Mouse (Mus musculus): ENCODE data around the gene Rbm8a. TPM values are rescaled to one million over a fixed set of nuclear protein-coding genes. Genes with fewer than 3 reads are reported as not detected.
"Not testable (repeated sequence)": the region's sequence is repeated elsewhere in the genome, so short reads cannot be mapped to it uniquely, and the experiment has no call there.

Gene Rbm8a
- polyA plus RNA-seq, 1 experiment = 3.1 TPM

DNA sequence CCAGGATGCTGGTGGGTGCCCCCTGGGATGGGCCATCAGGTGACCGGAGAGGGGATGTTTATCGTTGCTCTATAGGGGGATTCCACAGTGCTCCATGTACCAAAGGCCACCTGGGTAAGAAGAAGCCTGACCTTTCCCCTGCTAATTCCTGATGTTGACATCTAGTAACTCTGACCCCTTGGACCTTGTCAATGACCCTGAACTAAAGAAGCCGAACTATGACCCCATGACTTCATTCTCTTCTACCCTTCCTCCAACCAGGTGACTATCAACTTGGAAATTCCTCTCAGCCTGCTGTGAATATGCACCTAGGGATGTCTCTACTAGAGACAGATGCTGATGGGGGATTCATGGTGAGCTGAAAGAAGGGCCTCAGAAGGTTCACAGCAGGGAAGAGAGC lies 17.6 kb downstream of the Rbm8a start:
- Histone ChIP-seq H3K4me3 (ENCODE audit: extremely low read depth, insufficient read depth, insufficient read length) (no peak overlapping the region), H3K4me1 (ENCODE audit: control insufficient read depth, insufficient read depth, insufficient read length) (no peaks in the 10 kb centered on the region), H3K27me3 (ENCODE audit: control insufficient read depth, insufficient read depth, low read length) (no peaks in the 10 kb centered on the region), H3K36me3 (ENCODE audit: control insufficient read depth, insufficient read depth, low read length) (peaks cover 8% of the 10 kb centered on the region), H3K27ac (ENCODE audit: insufficient read depth, low read length) (no peak overlapping the region)
- no peak for TF ChIP-seq POLR2A (IDR thresholded peaks at IDR 0.05; ENCODE audit: low read depth, low read length)
- no peak for TF ChIP-seq CTCF (IDR thresholded peaks at IDR 0.05; ENCODE audit: extremely low read depth, insufficient read depth, insufficient read length, insufficient replicate concordance)
- DNase-seq (ENCODE audit: low read depth in 1 of 2, low spot score in 2 of 2) = no peak
- WGBS = 96% methylated on average over 3 of the region's 3 CpGs

DNA sequence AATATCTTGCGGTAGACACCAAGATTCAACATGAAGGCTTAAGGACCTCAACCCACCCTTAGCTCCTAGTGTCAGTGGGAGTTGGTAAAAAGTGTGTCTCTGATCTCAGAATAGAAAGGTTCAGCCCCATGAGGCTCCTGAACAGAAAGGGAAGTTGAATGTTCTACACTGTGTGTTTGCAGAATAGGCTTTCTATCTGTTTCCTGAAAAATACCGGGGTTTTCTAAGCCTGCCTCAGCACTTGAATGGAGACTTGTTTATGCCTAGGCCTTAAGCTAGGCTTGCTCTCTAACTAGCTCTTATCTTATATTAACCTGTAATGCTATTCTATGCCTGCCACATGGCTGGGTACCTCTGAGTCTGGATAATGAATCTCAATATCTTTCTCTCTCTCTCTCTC lies 31.2 kb downstream of the Rbm8a start:
- H3K4me1 ChIP-seq (ENCODE audit: control insufficient read depth, insufficient read depth, insufficient read length) = no peaks in the 10 kb centered on the region; the same call in 1 of the 2 replicates
- WGBS = 49% methylated on average over 2 of the region's 2 CpGs
- no peak overlapping the region for H3K4me3 ChIP-seq (ENCODE audit: extremely low read depth, insufficient read depth, insufficient read length)
- DNase-seq (ENCODE audit: low read depth in 1 of 2, low spot score in 2 of 2) = no peak
- no peaks in the 10 kb centered on the region for H3K27me3 ChIP-seq (ENCODE audit: control insufficient read depth, insufficient read depth, low read length)
- no peaks in the 10 kb centered on the region for H3K36me3 ChIP-seq (ENCODE audit: control insufficient read depth, insufficient read depth, low read length)
- TF ChIP-seq POLR2A (IDR thresholded peaks at IDR 0.05; ENCODE audit: low read depth, low read length) (no peak), CTCF (IDR thresholded peaks at IDR 0.05; ENCODE audit: extremely low read depth, insufficient read depth, insufficient read length, insufficient replicate concordance) (no peak)
- no peak overlapping the region for H3K27ac ChIP-seq (ENCODE audit: insufficient read depth, low read length)

DNA sequence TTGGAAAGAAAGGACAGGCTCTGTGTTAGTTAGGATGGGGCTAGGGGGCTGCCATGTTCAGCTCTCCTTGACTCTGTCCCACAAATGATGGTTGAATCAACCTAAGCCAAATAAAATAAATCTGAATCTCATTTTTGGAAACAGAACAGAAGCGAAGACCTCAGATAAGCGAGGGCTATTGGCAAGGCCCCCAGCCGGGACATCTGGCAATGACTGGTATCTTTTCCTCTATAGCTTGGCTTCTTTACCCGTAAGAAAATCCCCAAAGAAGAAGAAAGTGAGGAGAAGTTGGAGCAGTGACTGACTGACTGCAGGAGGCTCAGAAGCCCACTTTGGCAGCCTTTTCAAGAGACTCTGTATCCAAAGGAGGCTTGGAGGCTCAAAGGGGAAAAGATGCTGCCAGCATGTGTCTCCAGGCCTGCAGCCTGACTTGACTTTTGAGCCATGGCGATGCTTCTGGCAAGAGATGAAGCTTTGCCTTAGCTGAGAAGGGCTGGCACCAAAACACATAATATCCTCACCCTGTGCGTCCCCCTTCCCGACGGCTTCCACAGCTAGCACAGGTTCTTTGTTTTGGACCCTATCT lies 33.1 kb downstream of the Rbm8a start:
- DNase-seq (ENCODE audit: low read depth in 1 of 2, low spot score in 2 of 2) = no peak
- TF ChIP-seq CTCF (IDR thresholded peaks at IDR 0.05; ENCODE audit: extremely low read depth, insufficient read depth, insufficient read length, insufficient replicate concordance) (no peak), POLR2A (IDR thresholded peaks at IDR 0.05; ENCODE audit: low read depth, low read length) (no peak)
- H3K27ac ChIP-seq (ENCODE audit: insufficient read depth, low read length) = no peak overlapping the region
- WGBS = 86% methylated on average over 8 of the region's 8 CpGs
- H3K27me3 ChIP-seq (ENCODE audit: control insufficient read depth, insufficient read depth, low read length) = no peaks in the 10 kb centered on the region
- no peaks in the 10 kb centered on the region; the same call in 1 of the 2 replicates for H3K4me1 ChIP-seq (ENCODE audit: control insufficient read depth, insufficient read depth, insufficient read length)
- H3K36me3 ChIP-seq (ENCODE audit: control insufficient read depth, insufficient read depth, low read length) = no peaks in the 10 kb centered on the region
- H3K4me3 ChIP-seq (ENCODE audit: extremely low read depth, insufficient read depth, insufficient read length) = no peak overlapping the region

DNA sequence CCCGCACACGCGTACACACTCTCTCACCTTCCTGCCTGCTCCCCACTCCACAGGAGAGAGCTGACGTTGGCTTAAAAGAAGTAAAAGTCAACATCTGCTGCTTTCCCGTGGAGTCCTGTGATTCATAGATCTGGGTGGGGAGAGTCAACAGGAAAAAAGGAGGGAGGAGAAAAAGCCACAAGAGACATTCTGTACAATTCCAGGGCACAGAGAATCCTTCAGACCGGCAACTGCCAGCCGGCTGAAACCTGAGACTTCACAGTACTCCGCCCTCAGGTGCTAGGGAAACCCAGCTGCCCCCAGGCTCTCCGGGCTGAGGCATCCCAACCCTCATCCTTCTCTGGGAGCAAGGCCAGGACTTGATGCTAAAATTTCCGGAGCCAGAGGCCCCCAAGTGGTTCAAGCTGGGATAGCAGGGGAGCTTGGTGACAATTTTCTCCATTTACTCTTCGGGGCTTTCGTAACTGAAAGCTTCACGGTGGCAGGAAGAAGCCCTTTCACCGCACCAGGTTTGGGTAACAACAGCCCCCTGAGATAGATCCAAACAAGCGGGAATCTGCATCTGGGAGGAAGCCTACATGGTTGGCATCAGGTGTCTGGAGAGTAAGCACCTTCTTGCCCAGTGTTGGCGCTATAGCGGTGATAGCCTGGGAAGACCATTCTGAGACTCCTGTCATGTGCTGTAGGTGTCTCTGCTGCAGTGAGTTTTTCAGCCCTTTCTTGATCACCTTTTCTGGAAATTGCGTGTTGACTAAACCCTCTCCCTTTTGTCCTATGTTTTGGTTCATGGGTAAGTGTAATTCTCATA lies 33.9 kb downstream of the Rbm8a start:
- peak overlapping the region; percentile 47; the same call in 1 of the 2 replicates for H3K4me3 ChIP-seq (ENCODE audit: extremely low read depth, insufficient read depth, insufficient read length)
- DNase-seq (ENCODE audit: low read depth in 1 of 2, low spot score in 2 of 2) = peak; percentile 42 to 66
- H3K4me1 ChIP-seq (ENCODE audit: control insufficient read depth, insufficient read depth, insufficient read length) = no peaks in the 10 kb centered on the region; the same call in 1 of the 2 replicates
- 8% methylated on average over 18 of the region's 18 CpGs for WGBS
- H3K27me3 ChIP-seq (ENCODE audit: control insufficient read depth, insufficient read depth, low read length) = no peaks in the 10 kb centered on the region
- no peak overlapping the region for H3K27ac ChIP-seq (ENCODE audit: insufficient read depth, low read length)
- H3K36me3 ChIP-seq (ENCODE audit: control insufficient read depth, insufficient read depth, low read length) = no peaks in the 10 kb centered on the region
- TF ChIP-seq CTCF (IDR thresholded peaks at IDR 0.05; ENCODE audit: extremely low read depth, insufficient read depth, insufficient read length, insufficient replicate concordance) = peak; percentile 38; the same call in 1 of the 2 replicates
- no peak for TF ChIP-seq POLR2A (IDR thresholded peaks at IDR 0.05; ENCODE audit: low read depth, low read length)

DNA sequence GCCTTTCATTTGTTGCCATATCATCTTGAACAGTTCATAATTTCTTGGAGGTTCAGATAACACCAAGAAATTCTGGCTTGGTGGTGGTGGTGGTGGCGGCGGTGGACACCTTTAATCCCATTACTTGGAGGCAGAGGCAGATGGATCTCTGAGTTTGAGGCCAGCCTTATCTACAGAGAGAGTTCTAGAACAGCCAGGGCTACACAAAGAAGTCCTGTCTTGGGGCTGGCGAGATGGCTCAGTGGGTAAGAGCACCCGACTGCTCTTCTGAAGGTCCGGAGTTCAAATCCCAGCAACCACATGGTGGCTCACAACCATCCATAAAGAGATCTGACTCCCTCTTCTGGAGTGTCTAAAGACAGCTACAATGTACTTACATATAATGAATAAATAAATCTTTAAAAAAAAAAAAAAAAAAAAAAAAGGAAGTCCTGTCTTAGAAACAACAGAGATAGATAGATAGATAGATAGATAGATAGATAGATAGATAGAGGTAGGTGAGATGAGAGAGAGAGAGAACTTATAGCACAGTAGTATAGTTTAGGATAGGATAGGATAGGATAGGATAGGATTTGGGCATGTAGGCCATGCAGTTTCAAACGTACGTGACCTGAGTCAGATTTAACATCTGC lies 36.1 kb downstream of the Rbm8a start:
- not testable (repeated sequence) for H3K36me3 ChIP-seq (ENCODE audit: control insufficient read depth, insufficient read depth, low read length); H3K4me1 ChIP-seq (ENCODE audit: control insufficient read depth, insufficient read depth, insufficient read length); H3K27ac ChIP-seq (ENCODE audit: insufficient read depth, low read length); H3K27me3 ChIP-seq (ENCODE audit: control insufficient read depth, insufficient read depth, low read length); H3K4me3 ChIP-seq (ENCODE audit: extremely low read depth, insufficient read depth, insufficient read length); DNase-seq (ENCODE audit: low read depth in 1 of 2, low spot score in 2 of 2)
- 89% methylated on average over 7 of the region's 7 CpGs for WGBS

DNA sequence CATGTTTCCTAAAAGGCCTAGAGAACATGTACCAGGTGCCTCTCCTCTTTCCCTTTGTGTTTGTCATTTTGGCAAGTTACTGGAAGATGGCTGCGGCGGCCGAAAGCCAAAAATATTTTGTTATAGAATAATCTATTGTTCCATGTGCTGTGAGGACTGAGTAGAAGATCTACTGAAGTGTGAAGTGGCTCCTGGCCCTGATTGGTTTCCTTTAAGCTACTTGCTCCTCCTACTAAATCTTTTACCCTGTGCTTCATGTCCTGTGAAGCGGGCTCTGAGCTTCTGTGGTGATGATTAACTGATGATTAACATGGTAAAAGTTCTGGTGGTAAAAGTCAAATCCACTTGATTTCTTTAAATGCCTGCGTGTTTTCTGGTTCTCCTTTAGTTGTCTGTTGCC lies 37.2 kb downstream of the Rbm8a start:
- H3K27ac ChIP-seq (ENCODE audit: insufficient read depth, low read length) = no peak overlapping the region
- no peaks in the 10 kb centered on the region for H3K27me3 ChIP-seq (ENCODE audit: control insufficient read depth, insufficient read depth, low read length)
- H3K4me1 ChIP-seq (ENCODE audit: control insufficient read depth, insufficient read depth, insufficient read length) = peaks cover 3% of the 10 kb centered on the region; the same call in 1 of the 2 replicates
- no peak overlapping the region for H3K4me3 ChIP-seq (ENCODE audit: extremely low read depth, insufficient read depth, insufficient read length)
- no peak for TF ChIP-seq CTCF (IDR thresholded peaks at IDR 0.05; ENCODE audit: extremely low read depth, insufficient read depth, insufficient read length, insufficient replicate concordance)
- no peak for TF ChIP-seq POLR2A (IDR thresholded peaks at IDR 0.05; ENCODE audit: low read depth, low read length)
- DNase-seq (ENCODE audit: low read depth in 1 of 2, low spot score in 2 of 2) = no peak
- WGBS = 91% methylated on average over 5 of the region's 5 CpGs
- H3K36me3 ChIP-seq (ENCODE audit: control insufficient read depth, insufficient read depth, low read length) = no peaks in the 10 kb centered on the region

Data from spleen, adult 2 months (tissue).